Mouse (Mus musculus) intestine, embryonic 16.5 days (tissue): Measurements from ENCODE around the gene Olfr906. TPM values are rescaled to one million over a fixed set of nuclear protein-coding genes. Genes with fewer than 3 reads are reported as not detected.

Source experiments
- ATAC-seq: fragments of 200-750 bp; cut with Nextera tagmentation; 2 replicates; pipeline ENCODE4 v1.8.0; 2017; ENCODE audit warnings: moderate TSS enrichment, moderate library complexity
- H3K27ac ChIP-seq: fragments of 300-500 bp; sonication (generic); 2 replicates; pipeline ENCODE4 v1.5.1; 2014; ENCODE audit warnings: mild to moderate bottlenecking, low read length
- H3K27me3 ChIP-seq: fragments of 300-500 bp; sonication (generic); replicated peaks from 2 replicates; pipeline ENCODE4 v1.6.1; 2014; ENCODE audit warnings: low read length, control low read depth, mixed read lengths; ENCODE audit not compliant: control insufficient read depth, insufficient read depth
- H3K36me3 ChIP-seq: fragments of 300-500 bp; sonication (generic); 2 replicates; pipeline ENCODE4 v1.6.1; 2014; ENCODE audit warnings: low read length, control low read depth; ENCODE audit not compliant: control insufficient read depth, insufficient read depth
- H3K4me1 ChIP-seq: fragments of 300-500 bp; sonication (generic); 2 replicates; pipeline ENCODE4 v1.6.1; 2014; ENCODE audit warnings: low read length, control low read depth, mixed read lengths; ENCODE audit not compliant: control insufficient read depth, insufficient read depth
- H3K4me2 ChIP-seq: fragments of 300-500 bp; sonication (generic); 2 replicates; pipeline ENCODE4 v1.6.1; 2014; ENCODE audit warnings: low read depth, low read length, control low read depth
- H3K4me3 ChIP-seq: fragments of 300-500 bp; sonication (generic); 2 replicates; pipeline ENCODE4 v1.5.1; 2014; ENCODE audit warnings: mild to moderate bottlenecking, low read length
- H3K9ac ChIP-seq: fragments of 300-500 bp; sonication (generic); 2 replicates; pipeline ENCODE4 v1.6.1; 2014; ENCODE audit warnings: low read depth, low read length
- H3K9me3 ChIP-seq: fragments of 300-500 bp; sonication (generic); 2 replicates; pipeline ENCODE4 v1.6.1; 2016; ENCODE audit warnings: low read length, control low read depth; ENCODE audit not compliant: control insufficient read depth
- WGBS: fragments of 180-500 bp; shearing (Covaris S2); extraction: QIAGEN DNeasy Blood & Tissue Kit; methylation state at CpG from one replicate; pipeline ENCODE4 v1.1.7; 2014; 5-methylcytosine and 5-hydroxymethylcytosine counted together
- polyA plus RNA-seq: library from polyadenylated mRNA; unstranded; fragments of >200 nt; fragmentation: Nextera tagmentation; extraction: Ambion mirVana; gene quantifications from 2 replicates; pipeline ENCODE4 v1.2.1, GENCODE M21; 2015

The Olfr906 gene
- not detected in 2 replicates for polyA plus RNA-seq

GRCm38 (mm10) chr9:38486785-38487184 lies at the start of gene Olfr906:
Gene Olfr906, plus strand, starts transcription at chr9:38487085.
- Histone ChIP-seq H3K27me3 (no peaks in the 10 kb centered on the region), H3K36me3 (no peaks in the 10 kb centered on the region), H3K4me1 (no peaks in the 10 kb centered on the region), H3K27ac (no peak within 1 kb of the TSS), H3K9me3 (no peaks in the 10 kb centered on the region), H3K4me3 (no peak within 1 kb of the TSS), H3K4me2 (no peak within 1 kb of the TSS), H3K9ac (no peak within 1 kb of the TSS)
- WGBS = 78% methylated on average over 3 of the region's 3 CpGs
- no peak for ATAC-seq

GRCm38 (mm10) chr9:38447352-38447751 lies 39.5 kb upstream of the Olfr906 start, which contains the start of gene Olfr902:
Gene Olfr902, plus strand, starts transcription at chr9:38447652.
- Histone ChIP-seq H3K27ac (no peak within 1 kb of the TSS), H3K4me2 (no peak within 1 kb of the TSS), H3K4me1 (no peaks in the 10 kb centered on the region), H3K9me3 (no peaks in the 10 kb centered on the region), H3K9ac (no peak within 1 kb of the TSS), H3K36me3 (no peaks in the 10 kb centered on the region), H3K4me3 (no peak within 1 kb of the TSS), H3K27me3 (no peaks in the 10 kb centered on the region)
- 86% methylated on average over 5 of the region's 5 CpGs for WGBS
- ATAC-seq = no peak

DNA sequence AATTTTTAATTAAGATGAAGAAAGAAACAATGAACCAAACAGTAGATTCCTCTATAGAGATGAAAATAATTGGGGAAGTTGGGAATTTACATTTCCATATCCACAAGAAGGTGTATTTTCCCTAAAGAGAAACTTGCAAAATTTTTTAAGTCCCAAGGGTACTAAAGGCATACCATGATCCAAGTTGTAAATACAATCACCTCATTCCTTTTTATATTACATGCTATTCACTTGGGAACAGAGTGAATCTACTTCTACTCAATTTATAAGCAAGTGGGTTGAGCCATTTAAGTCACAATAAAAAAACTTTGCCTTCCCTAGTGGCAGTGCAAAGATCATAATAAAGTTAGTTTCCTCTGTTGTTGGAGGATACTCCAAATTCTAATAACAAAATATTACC lies 24.0 kb upstream of the Olfr906 start, which contains the start of gene Olfr904:
Olfr904 (plus strand) TSS at position 301 of the 400 bp plus-strand sequence.
- Histone ChIP-seq H3K27me3 (no peaks in the 10 kb centered on the region), H3K4me2 (no peak within 1 kb of the TSS), H3K9me3 (no peaks in the 10 kb centered on the region), H3K27ac (no peak within 1 kb of the TSS), H3K9ac (no peak within 1 kb of the TSS), H3K4me3 (no peak within 1 kb of the TSS), H3K36me3 (no peaks in the 10 kb centered on the region), H3K4me1 (no peaks in the 10 kb centered on the region)
- no peak for ATAC-seq

DNA sequence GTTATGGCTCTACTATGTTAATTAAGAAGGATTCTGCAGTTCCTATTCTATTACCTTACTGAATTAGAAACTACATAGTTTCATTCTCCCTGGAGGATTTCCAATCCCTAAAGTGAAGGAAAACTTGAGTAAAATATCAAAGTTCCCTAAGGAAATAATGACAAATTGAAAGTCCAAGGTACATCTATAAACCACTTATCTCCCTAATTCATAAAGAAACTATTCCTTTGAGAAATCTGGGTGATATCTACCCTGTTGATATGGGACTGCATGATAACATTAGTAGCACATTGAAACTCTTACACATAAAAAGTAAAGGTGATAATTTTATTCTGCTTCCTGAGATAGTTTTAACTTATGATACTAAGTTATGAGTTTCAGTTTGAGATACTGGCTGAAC lies 16.1 kb upstream of the Olfr906 start, which contains the start of gene Olfr905:
Olfr905 (plus strand) TSS at position 301 of the 400 bp plus-strand sequence.
- ATAC-seq = no peak
- Histone ChIP-seq H3K9me3 (no peaks in the 10 kb centered on the region), H3K9ac (no peak within 1 kb of the TSS), H3K27ac (no peak within 1 kb of the TSS), H3K36me3 (no peaks in the 10 kb centered on the region), H3K4me1 (no peaks in the 10 kb centered on the region), H3K27me3 (no peaks in the 10 kb centered on the region), H3K4me3 (no peak within 1 kb of the TSS), H3K4me2 (no peak within 1 kb of the TSS)

DNA sequence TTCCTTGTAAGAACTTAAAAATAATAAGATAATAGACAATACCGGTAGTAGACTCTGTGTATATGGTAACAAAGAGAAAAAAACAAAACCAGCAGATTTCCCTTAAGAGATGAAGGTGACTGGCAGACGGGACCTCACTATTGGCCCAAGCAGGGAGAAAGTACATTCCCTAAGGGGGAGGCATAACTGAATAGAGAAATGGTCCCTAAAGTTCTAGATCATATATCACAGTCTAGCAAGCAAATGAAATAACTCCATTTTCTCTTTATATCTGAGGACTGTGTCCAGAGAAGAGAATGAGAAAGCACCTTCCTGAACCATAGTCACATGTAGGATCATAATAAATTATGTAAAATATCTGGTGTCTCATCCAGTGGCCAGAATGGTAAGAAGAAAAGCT lies 8.6 kb downstream of the Olfr906 start, which contains the start of gene Olfr907:
Olfr907 (plus strand) TSS at position 301 of the 400 bp plus-strand sequence.
- no peaks in the 10 kb centered on the region for H3K36me3 ChIP-seq
- ATAC-seq = no peak
- H3K4me2 ChIP-seq = no peak within 1 kb of the TSS
- no peak within 1 kb of the TSS for H3K4me3 ChIP-seq
- no peaks in the 10 kb centered on the region for H3K27me3 ChIP-seq
- no peak within 1 kb of the TSS for H3K27ac ChIP-seq
- no peaks in the 10 kb centered on the region for H3K9me3 ChIP-seq
- H3K4me1 ChIP-seq = no peaks in the 10 kb centered on the region
- H3K9ac ChIP-seq = no peak within 1 kb of the TSS
- 80% methylated on average over 2 of the region's 2 CpGs for WGBS

- no peak overlapping the region for H3K27ac ChIP-seq
- ATAC-seq = no peak
- no peaks in the 10 kb centered on the region for H3K27me3 ChIP-seq
- no peak overlapping the region for H3K9ac ChIP-seq
- no peaks in the 10 kb centered on the region for H3K9me3 ChIP-seq
- no peaks in the 10 kb centered on the region for H3K36me3 ChIP-seq
- no peaks in the 10 kb centered on the region for H3K4me1 ChIP-seq
- 83% methylated on average over 2 of the region's 2 CpGs for WGBS
- no peak overlapping the region for H3K4me3 ChIP-seq
- H3K4me2 ChIP-seq = no peak overlapping the region
Measured at GRCm38 (mm10) chr9:38512353-38512752, 25.5 kb downstream of the Olfr906 start.

DNA sequence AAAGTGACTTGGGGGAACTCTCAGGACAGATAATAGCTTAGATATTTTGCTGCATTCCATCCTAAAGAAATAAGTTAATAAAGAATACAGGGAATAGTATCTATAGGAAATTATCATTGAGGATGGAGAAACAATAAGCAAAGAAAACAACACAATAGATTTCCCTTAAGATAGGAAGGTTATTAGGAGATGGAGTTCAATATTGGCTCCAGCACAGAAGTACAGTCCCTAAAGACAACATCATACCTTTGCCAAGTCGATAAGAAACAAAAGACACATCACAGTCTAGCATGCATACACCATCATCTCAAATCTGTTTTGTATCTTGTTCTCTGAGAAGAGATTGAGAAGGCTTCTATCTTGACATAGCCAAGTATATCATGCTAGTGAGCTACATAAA lies 34.4 kb downstream of the Olfr906 start, which contains the start of gene Olfr911-ps1:
Olfr911-ps1 (plus strand) TSS at position 301 of the 400 bp plus-strand sequence.
- WGBS = 72% methylated on average over 1 of the region's 1 CpGs
- no peaks in the 10 kb centered on the region for H3K36me3 ChIP-seq
- ATAC-seq = no peak

DNA sequence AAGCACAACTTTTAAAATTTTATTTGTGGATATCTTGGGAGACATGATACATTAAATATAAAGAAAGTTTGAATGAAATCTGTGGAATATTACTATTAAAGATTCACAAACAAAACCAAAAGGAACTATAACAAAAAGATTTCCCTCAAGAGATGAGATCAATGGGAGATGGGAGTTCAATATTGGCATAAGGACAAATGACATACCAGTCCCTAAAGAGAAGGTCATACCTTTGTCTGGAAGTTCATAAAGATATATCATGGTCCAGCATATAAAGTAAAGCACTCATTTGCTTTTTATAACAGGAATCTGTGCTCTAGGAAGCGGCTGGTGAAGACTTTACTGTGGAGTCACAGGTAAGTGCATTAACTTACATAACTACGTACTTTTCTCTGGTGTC lies 50.7 kb downstream of the Olfr906 start, which contains the start of gene Olfr910:
Olfr910 (plus strand) TSS at position 301 of the 400 bp plus-strand sequence.
- H3K9me3 ChIP-seq = no peaks in the 10 kb centered on the region
- H3K4me1 ChIP-seq = no peaks in the 10 kb centered on the region
- H3K36me3 ChIP-seq = no peaks in the 10 kb centered on the region
- H3K4me2 ChIP-seq = no peak within 1 kb of the TSS
- no peaks in the 10 kb centered on the region for H3K27me3 ChIP-seq
- H3K9ac ChIP-seq = no peak within 1 kb of the TSS
- H3K27ac ChIP-seq = no peak within 1 kb of the TSS
- no peak within 1 kb of the TSS for H3K4me3 ChIP-seq
- ATAC-seq = no peak
- WGBS = 93% methylated on average over 2 of the region's 2 CpGs

More for the DNA sequence above, 34.4 kb downstream of the Olfr906 start, which contains the start of gene Olfr911-ps1:
- Histone ChIP-seq H3K27ac (no peak within 1 kb of the TSS), H3K9me3 (no peaks in the 10 kb centered on the region), H3K4me3 (no peak within 1 kb of the TSS), H3K27me3 (no peaks in the 10 kb centered on the region), H3K4me1 (no peaks in the 10 kb centered on the region), H3K9ac (no peak within 1 kb of the TSS), H3K4me2 (no peak within 1 kb of the TSS)
